14 mouse cellular contexts compared by ENCODE assay signal in genomic region chr2:14936492-14936891, GRCm38 (mm10).
A peak's percentile ranks its signal among the peaks of the same experiment; 100 is the strongest.
DNase-seq lines count a peak whose midpoint lies in the region; ATAC-seq and TF ChIP-seq lines count a peak whose summit lies in the region.
"Had no signal": no experiment of that assay in that cellular context is flagged by ENCODE, and none has a peak within 500 bp of the region (broad histone marks: within the 10 kb centered on the region; RNA-seq: fewer than 3 reads in every experiment).

No protein-coding gene starts in this region.

- no peak for TF ChIP-seq CTCF in heart, postnatal 0 days (IDR thresholded peaks at IDR 0.05; ENCODE audit: low read depth)

- H3K27me3 ChIP-seq in forebrain, embryonic 14.5 days (replicated peaks; ENCODE audit: control insufficient read depth, insufficient read depth, low read length): no peaks in the 10 kb centered on the region
- H3K27me3 ChIP-seq in forebrain, embryonic 10.5 days (ENCODE audit: poor library complexity, severe bottlenecking): no peaks in the 10 kb centered on the region
- H3K27me3 ChIP-seq in heart, postnatal 0 days (ENCODE audit: control insufficient read depth, insufficient read depth, low read length): no peaks in the 10 kb centered on the region
- H3K27me3 ChIP-seq: liver, embryonic 12.5 days had no signal

- no peak overlapping the region for H3K4me2 ChIP-seq in forebrain, embryonic 14.5 days (ENCODE audit: low read length)
- no peak overlapping the region for H3K4me2 ChIP-seq in heart, postnatal 0 days (ENCODE audit: low read depth, low read length)
- H3K4me2 ChIP-seq: liver, embryonic 12.5 days; midbrain, embryonic 11.5 days had no signal

- TF ChIP-seq EP300 in heart, postnatal 0 days (IDR thresholded peaks at IDR 0.05; ENCODE audit: low read depth): peak; percentile 36; the same call in 1 of the 2 replicates

- no peaks in the 10 kb centered on the region for H3K36me3 ChIP-seq in forebrain, embryonic 14.5 days (ENCODE audit: control insufficient read depth, insufficient read depth, low read length)
- no peaks in the 10 kb centered on the region for H3K36me3 ChIP-seq in forebrain, embryonic 10.5 days (replicated peaks)
- H3K36me3 ChIP-seq in heart, postnatal 0 days (replicated peaks; ENCODE audit: control insufficient read depth, insufficient read depth, low read length): no peaks in the 10 kb centered on the region
- H3K36me3 ChIP-seq: G1E; liver, embryonic 12.5 days had no signal

- intact Hi-C loops in left cerebral cortex, postnatal 10 days (cut with DNase I): no loop called here

- no peak overlapping the region for H3K9ac ChIP-seq in forebrain, embryonic 14.5 days (ENCODE audit: low read length)
- no peak overlapping the region for H3K9ac ChIP-seq in heart, postnatal 0 days (replicated peaks; ENCODE audit: low read depth, low read length)
- H3K9ac ChIP-seq: liver, embryonic 12.5 days had no signal

- H3K9me3 ChIP-seq in forebrain, embryonic 14.5 days (replicated peaks; ENCODE audit: control insufficient read depth, low read length): no peaks in the 10 kb centered on the region
- H3K9me3 ChIP-seq in forebrain, embryonic 10.5 days: no peaks in the 10 kb centered on the region
- H3K9me3 ChIP-seq in heart, postnatal 0 days (replicated peaks; ENCODE audit: control insufficient read depth, low read length): no peaks in the 10 kb centered on the region
- H3K9me3 ChIP-seq: G1E; liver, embryonic 12.5 days had no signal

- H3K27ac ChIP-seq in forebrain, embryonic 14.5 days (ENCODE audit: low read depth, low read length): no peak overlapping the region
- H3K27ac ChIP-seq in forebrain, embryonic 10.5 days: no peak overlapping the region
- peak overlapping the region; percentile 77 for H3K27ac ChIP-seq in heart, postnatal 0 days (ENCODE audit: low read depth)
- H3K27ac ChIP-seq: liver, embryonic 12.5 days had no signal

- 0 out of 2 replicates have a peak, but pooled peaks have one; percentile 32 for ATAC-seq in forebrain, embryonic 14.5 days
- peak; percentile 80 for ATAC-seq in heart, postnatal 0 days (ENCODE audit: insufficient read depth, low read depth)
- ATAC-seq: liver, embryonic 12.5 days had no signal

- no peaks in the 10 kb centered on the region for H3K4me1 ChIP-seq in forebrain, embryonic 14.5 days (ENCODE audit: control insufficient read depth, insufficient read depth, low read length)
- H3K4me1 ChIP-seq in forebrain, embryonic 10.5 days: no peaks in the 10 kb centered on the region
- peaks cover 28% of the 10 kb centered on the region for H3K4me1 ChIP-seq in heart, postnatal 0 days (ENCODE audit: control insufficient read depth, insufficient read depth)
- H3K4me1 ChIP-seq: liver, embryonic 12.5 days had no signal

- 64% methylated on average over 8 of the region's 8 CpGs for WGBS in forebrain, embryonic 14.5 days
- 93% methylated on average over 8 of the region's 8 CpGs for WGBS in forebrain, embryonic 10.5 days
- WGBS in heart, postnatal 0 days: 26% methylated on average over 8 of the region's 8 CpGs

- DNase-seq in forebrain, embryonic 14.5 days (ENCODE audit: low spot score): no peak
- DNase-seq in forebrain, embryonic 10.5 days (ENCODE audit: extremely low spot score, low spot score): no peak
- DNase-seq in left cerebral cortex, adult 11 months (ENCODE audit: low spot score): peak; percentile 16
- DNase-seq in left cerebral cortex, postnatal 10 days (ENCODE audit: extremely low spot score in 1 of 2, low spot score in 2 of 2): no peak
- peak; percentile 15 to 31 for DNase-seq in adrenal gland, postnatal 36 days
- DNase-seq in heart, postnatal 0 days (ENCODE audit: low spot score): peak; percentile 67
- DNase-seq in cerebellum, adult 8-10 months: no peak
- no peak for DNase-seq in spleen, postnatal 4 days (ENCODE audit: low spot score in 2 of 2)
- DNase-seq: cerebellum, adult 11-12 months; embryo, embryonic 11 days had no signal

- no peak overlapping the region for H3K4me3 ChIP-seq in forebrain, embryonic 14.5 days (ENCODE audit: low read depth, low read length)
- H3K4me3 ChIP-seq in forebrain, embryonic 10.5 days: no peak overlapping the region
- no peak overlapping the region for H3K4me3 ChIP-seq in heart, postnatal 0 days (ENCODE audit: low read depth, low read length)
- H3K4me3 ChIP-seq: left cerebral cortex, adult 2 months; liver, embryonic 12.5 days had no signal

Comparison
In these comparisons a context has a peak if more than half of its experiments do, and no peak if none do; other contexts are left out.
1. DNase-seq: peak in left cerebral cortex, adult 11 months (single experiment), adrenal gland, postnatal 36 days (2 of 2) and heart, postnatal 0 days (single experiment); none in forebrain, embryonic 14.5 days (single experiment), forebrain, embryonic 10.5 days (single experiment), left cerebral cortex, postnatal 10 days (0 of 2), cerebellum, adult 8-10 months (single experiment) and spleen, postnatal 4 days (0 of 2).